Mouse (Mus musculus) bone marrow macrophage, adult 2 months (primary cell): ENCODE results near the gene Muc13. TPM values are rescaled to one million over a fixed set of nuclear protein-coding genes. Genes with fewer than 3 reads are reported as not detected.
A peak's percentile ranks its signal among the peaks of the same experiment; 100 is the strongest.

Experiments used
- H3K27ac ChIP-seq: 2 replicates; pipeline ENCODE4 v1.5.1; 2012; ENCODE audit warnings: low read depth, low read length; ENCODE audit not compliant: insufficient read depth
- H3K4me1 ChIP-seq: 2 replicates; pipeline ENCODE4 v1.6.1; 2012; ENCODE audit warnings: low read length; ENCODE audit not compliant: control insufficient read depth, insufficient read depth
- H3K4me3 ChIP-seq: 2 replicates; pipeline ENCODE4 v1.5.1; 2012; ENCODE audit warnings: mild to moderate bottlenecking, low read length, moderate library complexity; ENCODE audit not compliant: insufficient read depth
- CTCF ChIP-seq: IDR thresholded peaks from 2 replicates; pipeline ENCODE4 v1.5.1; 2012; ENCODE audit warnings: low read depth, mild to moderate bottlenecking, low read length, moderate library complexity
- POLR2A ChIP-seq: IDR thresholded peaks from 2 replicates; pipeline ENCODE4 v1.6.1; 2012; ENCODE audit warnings: mild to moderate bottlenecking, low read depth, low read length, borderline replicate concordance
- polyA plus RNA-seq: library from polyadenylated mRNA; stranded (reverse); fragments of >200 nt; gene quantifications from 2 replicates; pipeline ENCODE4 v1.2.4, GENCODE M21; 2012; ENCODE audit not compliant: missing spikeins, insufficient read depth, insufficient read length

The Muc13 gene
- polyA plus RNA-seq, 1 experiment = not detected

GRCm38 (mm10) chr16:33784547-33784946, 9.3 kb upstream of the Muc13 start:
- Histone ChIP-seq H3K27ac (no peak overlapping the region), H3K4me1 (peaks cover 4% of the 10 kb centered on the region)
- TF ChIP-seq POLR2A = no peak
- no peak for TF ChIP-seq CTCF

GRCm38 (mm10) chr16:33785092-33785704, 8.6 kb upstream of the Muc13 start:
- no peak overlapping the region for H3K27ac ChIP-seq
- peaks cover 4% of the 10 kb centered on the region for H3K4me1 ChIP-seq
- H3K4me3 ChIP-seq = no peak overlapping the region
- TF ChIP-seq CTCF (no peak), POLR2A (no peak)

More at GRCm38 (mm10) chr16:33784547-33784946, 9.3 kb upstream of the Muc13 start:
- H3K4me3 ChIP-seq = no peak overlapping the region

GRCm38 (mm10) chr16:33786657-33787390, 7.0 kb upstream of the Muc13 start:
- no peak overlapping the region for H3K4me3 ChIP-seq
- H3K4me1 ChIP-seq = peaks cover 4% of the 10 kb centered on the region
- no peak for TF ChIP-seq POLR2A
- no peak for TF ChIP-seq CTCF
- no peak overlapping the region for H3K27ac ChIP-seq

GRCm38 (mm10) chr16:33795106-33795505, 1.3 kb downstream of the Muc13 start:
- no peak overlapping the region for H3K27ac ChIP-seq
- TF ChIP-seq CTCF (no peak), POLR2A (no peak)
- no peak overlapping the region for H3K4me3 ChIP-seq
- no peaks in the 10 kb centered on the region for H3K4me1 ChIP-seq

- Histone ChIP-seq H3K27ac (no peak overlapping the region), H3K4me1 (no peaks in the 10 kb centered on the region), H3K4me3 (no peak overlapping the region)
- TF ChIP-seq POLR2A = no peak
- no peak for TF ChIP-seq CTCF
Observed at GRCm38 (mm10) chr16:33795887-33796286, 2.0 kb downstream of the Muc13 start.

GRCm38 (mm10) chr16:33796756-33797155, 2.9 kb downstream of the Muc13 start:
- H3K4me1 ChIP-seq = no peaks in the 10 kb centered on the region
- H3K27ac ChIP-seq = no peak overlapping the region
- no peak for TF ChIP-seq POLR2A
- TF ChIP-seq CTCF = no peak
- no peak overlapping the region for H3K4me3 ChIP-seq

- TF ChIP-seq CTCF = no peak
- TF ChIP-seq POLR2A = no peak
- no peak overlapping the region for H3K4me3 ChIP-seq
- H3K4me1 ChIP-seq = no peaks in the 10 kb centered on the region
- H3K27ac ChIP-seq = no peak overlapping the region
Observed at GRCm38 (mm10) chr16:33797860-33798259, 4.0 kb downstream of the Muc13 start.

GRCm38 (mm10) chr16:33810002-33810401, 16.2 kb downstream of the Muc13 start:
- Histone ChIP-seq H3K27ac (no peak overlapping the region), H3K4me1 (no peaks in the 10 kb centered on the region), H3K4me3 (no peak overlapping the region)
- TF ChIP-seq CTCF (no peak; the same call in 1 of the 2 replicates), POLR2A (no peak)

GRCm38 (mm10) chr16:33818413-33819165, 24.8 kb downstream of the Muc13 start:
- TF ChIP-seq POLR2A (no peak), CTCF (no peak)
- Histone ChIP-seq H3K4me3 (no peak overlapping the region), H3K4me1 (no peaks in the 10 kb centered on the region), H3K27ac (no peak overlapping the region)

GRCm38 (mm10) chr16:33820269-33821178, 26.7 kb downstream of the Muc13 start:
- no peaks in the 10 kb centered on the region for H3K4me1 ChIP-seq
- H3K4me3 ChIP-seq = no peak overlapping the region
- no peak overlapping the region for H3K27ac ChIP-seq
- TF ChIP-seq POLR2A (no peak), CTCF (peak; percentile 30; the same call in 1 of the 2 replicates)
